Mouse (Mus musculus) adrenal gland, adult (tissue): ENCODE results near the gene Gm4969.
"Not testable (repeated sequence)": the region's sequence is repeated elsewhere in the genome, so short reads cannot be mapped to it uniquely, and the experiment has no call there.

Source experiments
- DNase-seq, 2 experiments: peaks; one replicate each; pipeline ENCODE4 v3.0.0; 2022 to 2023; ENCODE audit warnings: low spot score in 1 of 2; ENCODE audit not compliant: inconsistent age in 2 of 2

The Gm4969 gene

GRCm38 (mm10) chr7:19118028-19118771 lies at the start of gene Gm4969:
TSS of gene Gm4969 (minus strand) at chr7:19118368.
- DNase-seq: peak; percentile 76 to 79

GRCm38 (mm10) chr7:19166990-19167389 lies 48.8 kb upstream of the Gm4969 start:
- DNase-seq: no peak

GRCm38 (mm10) chr7:19165656-19166423 lies 47.7 kb upstream of the Gm4969 start, which contains the start of gene Gipr:
TSS of gene Gipr (minus strand) at chr7:19166127.
- DNase-seq: no peak

- no peak for DNase-seq
These were observed 46.8 kb upstream of the Gm4969 start for GRCm38 (mm10) chr7:19164978-19165377.

- DNase-seq: no peak
These were observed 46.0 kb upstream of the Gm4969 start for GRCm38 (mm10) chr7:19164189-19164588.

- DNase-seq: no peak
These were observed 45.6 kb upstream of the Gm4969 start for GRCm38 (mm10) chr7:19163752-19164151.

GRCm38 (mm10) chr7:19162928-19163327 lies 44.8 kb upstream of the Gm4969 start:
- DNase-seq: no peak

GRCm38 (mm10) chr7:19160115-19160514 lies 41.9 kb upstream of the Gm4969 start:
- no peak for DNase-seq

GRCm38 (mm10) chr7:19159411-19159810 lies 41.2 kb upstream of the Gm4969 start:
- no peak for DNase-seq

GRCm38 (mm10) chr7:19158601-19159000 lies 40.4 kb upstream of the Gm4969 start:
- no peak for DNase-seq

- DNase-seq: peak; percentile 91 to 97
These were observed 39.1 kb upstream of the Gm4969 start for GRCm38 (mm10) chr7:19157160-19157800.

GRCm38 (mm10) chr7:19155825-19156475 lies 37.8 kb upstream of the Gm4969 start:
- peak; percentile 69 to 88 for DNase-seq

GRCm38 (mm10) chr7:19154796-19155195 lies 36.6 kb upstream of the Gm4969 start:
- DNase-seq: no peak

- not testable (repeated sequence) for DNase-seq
These were observed 33.0 kb upstream of the Gm4969 start for GRCm38 (mm10) chr7:19151121-19151520.

GRCm38 (mm10) chr7:19149626-19150025 lies 31.5 kb upstream of the Gm4969 start, which contains the start of gene Snrpd2:
TSS of gene Snrpd2 (plus strand) at chr7:19149722.
- peak; percentile 96 to 99 for DNase-seq

GRCm38 (mm10) chr7:19148875-19149541 lies 30.8 kb upstream of the Gm4969 start, which contains the start of gene Qpctl:
TSS of gene Qpctl (minus strand) at chr7:19149291.
- DNase-seq: peak; percentile 99

GRCm38 (mm10) chr7:19148180-19148874 lies 30.2 kb upstream of the Gm4969 start:
- DNase-seq: peak in 1 of 2 experiments; percentile 62

- DNase-seq: no peak
These were observed 29.4 kb upstream of the Gm4969 start for GRCm38 (mm10) chr7:19147497-19148045.

- DNase-seq: no peak
These were observed 28.6 kb upstream of the Gm4969 start for GRCm38 (mm10) chr7:19146793-19147192.
